Mouse (Mus musculus): ENCODE data around the gene Bicc1. TPM values are rescaled to one million over a fixed set of nuclear protein-coding genes. Genes with fewer than 3 reads are reported as not detected.
A peak's percentile ranks its signal among the peaks of the same experiment; 100 is the strongest.

The Bicc1 gene
- polyA plus RNA-seq, 1 experiment from 2014 or later = 5.2 TPM

- no peak for DNase-seq (ENCODE audit: low spot score)
- H3K36me3 ChIP-seq (replicated peaks) = no peaks in the 10 kb centered on the region
- H3K4me3 ChIP-seq = no peak overlapping the region
- H3K27me3 ChIP-seq (replicated peaks; ENCODE audit: low read depth, poor library complexity, severe bottlenecking) = no peaks in the 10 kb centered on the region
- no peak overlapping the region for H3K27ac ChIP-seq (replicated peaks)
- 90% methylated on average over 4 of the region's 4 CpGs for WGBS
- no peaks in the 10 kb centered on the region for H3K4me1 ChIP-seq
- H3K9me3 ChIP-seq = peaks cover 8% of the 10 kb centered on the region; the same call in 1 of the 2 replicates
Measured at GRCm38 (mm10) chr10:71181931-71182330, 22.4 kb upstream of the Bicc1 start.

- H3K36me3 ChIP-seq (replicated peaks) = no peaks in the 10 kb centered on the region
- H3K27me3 ChIP-seq (replicated peaks; ENCODE audit: low read depth, poor library complexity, severe bottlenecking) = no peaks in the 10 kb centered on the region
- WGBS = 83% methylated on average over 2 of the region's 2 CpGs
- H3K4me1 ChIP-seq = no peaks in the 10 kb centered on the region
- DNase-seq (ENCODE audit: low spot score) = no peak
- H3K27ac ChIP-seq (replicated peaks) = no peak overlapping the region
- peaks cover 8% of the 10 kb centered on the region; the same call in 1 of the 2 replicates for H3K9me3 ChIP-seq
- no peak overlapping the region for H3K4me3 ChIP-seq
Measured at GRCm38 (mm10) chr10:71181091-71181490, 21.6 kb upstream of the Bicc1 start.

GRCm38 (mm10) chr10:71180057-71180456 is 20.6 kb upstream of the Bicc1 start:
- WGBS = 65% methylated on average over 2 of the region's 2 CpGs
- Histone ChIP-seq H3K36me3 (replicated peaks) (no peaks in the 10 kb centered on the region), H3K4me3 (no peak overlapping the region), H3K9me3 (peaks cover 8% of the 10 kb centered on the region; the same call in 1 of the 2 replicates), H3K27me3 (replicated peaks; ENCODE audit: low read depth, poor library complexity, severe bottlenecking) (no peaks in the 10 kb centered on the region), H3K4me1 (no peaks in the 10 kb centered on the region), H3K27ac (replicated peaks) (no peak overlapping the region)
- DNase-seq (ENCODE audit: low spot score) = no peak

GRCm38 (mm10) chr10:71177201-71177600 is 17.7 kb upstream of the Bicc1 start:
- Histone ChIP-seq H3K27ac (replicated peaks) (no peak overlapping the region), H3K9me3 (peaks cover 8% of the 10 kb centered on the region; the same call in 1 of the 2 replicates), H3K4me1 (no peaks in the 10 kb centered on the region), H3K4me3 (no peak overlapping the region), H3K27me3 (replicated peaks; ENCODE audit: low read depth, poor library complexity, severe bottlenecking) (no peaks in the 10 kb centered on the region), H3K36me3 (replicated peaks) (no peaks in the 10 kb centered on the region)
- WGBS = 94% methylated on average over 7 of the region's 7 CpGs
- no peak for DNase-seq (ENCODE audit: low spot score)

- H3K27ac ChIP-seq (replicated peaks) = no peak overlapping the region
- no peaks in the 10 kb centered on the region for H3K36me3 ChIP-seq (replicated peaks)
- no peaks in the 10 kb centered on the region for H3K4me1 ChIP-seq
- H3K4me3 ChIP-seq = no peak overlapping the region
- H3K27me3 ChIP-seq (replicated peaks; ENCODE audit: low read depth, poor library complexity, severe bottlenecking) = no peaks in the 10 kb centered on the region
- peaks cover 8% of the 10 kb centered on the region; the same call in 1 of the 2 replicates for H3K9me3 ChIP-seq
- 75% methylated on average over 8 of the region's 8 CpGs for WGBS
- DNase-seq (ENCODE audit: low spot score) = no peak
Measured at GRCm38 (mm10) chr10:71176341-71176740, 16.8 kb upstream of the Bicc1 start.

GRCm38 (mm10) chr10:71175280-71175679 is 15.8 kb upstream of the Bicc1 start:
- peaks cover 3% of the 10 kb centered on the region; the same call in 1 of the 2 replicates for H3K9me3 ChIP-seq
- no peaks in the 10 kb centered on the region for H3K36me3 ChIP-seq (replicated peaks)
- no peak overlapping the region for H3K4me3 ChIP-seq
- H3K27me3 ChIP-seq (replicated peaks; ENCODE audit: low read depth, poor library complexity, severe bottlenecking) = no peaks in the 10 kb centered on the region
- 93% methylated on average over 15 of the region's 15 CpGs for WGBS
- DNase-seq (ENCODE audit: low spot score) = no peak
- H3K27ac ChIP-seq (replicated peaks) = no peak overlapping the region
- H3K4me1 ChIP-seq = no peaks in the 10 kb centered on the region

- Histone ChIP-seq H3K36me3 (replicated peaks) (no peaks in the 10 kb centered on the region), H3K9me3 (no peaks in the 10 kb centered on the region), H3K4me1 (no peaks in the 10 kb centered on the region), H3K27ac (replicated peaks) (no peak overlapping the region), H3K4me3 (no peak overlapping the region), H3K27me3 (replicated peaks; ENCODE audit: low read depth, poor library complexity, severe bottlenecking) (no peaks in the 10 kb centered on the region)
- 97% methylated on average over 1 of the region's 1 CpGs for WGBS
- no peak for DNase-seq (ENCODE audit: low spot score)
Measured at GRCm38 (mm10) chr10:71171414-71171813, 11.9 kb upstream of the Bicc1 start.

GRCm38 (mm10) chr10:71170771-71171170 is 11.3 kb upstream of the Bicc1 start:
- Histone ChIP-seq H3K4me1 (no peaks in the 10 kb centered on the region), H3K27ac (replicated peaks) (no peak overlapping the region), H3K9me3 (no peaks in the 10 kb centered on the region), H3K27me3 (replicated peaks; ENCODE audit: low read depth, poor library complexity, severe bottlenecking) (no peaks in the 10 kb centered on the region), H3K36me3 (replicated peaks) (no peaks in the 10 kb centered on the region), H3K4me3 (no peak overlapping the region)
- 91% methylated on average over 5 of the region's 5 CpGs for WGBS
- no peak for DNase-seq (ENCODE audit: low spot score)

- Histone ChIP-seq H3K9me3 (no peaks in the 10 kb centered on the region), H3K36me3 (replicated peaks) (no peaks in the 10 kb centered on the region), H3K4me1 (no peaks in the 10 kb centered on the region), H3K4me3 (no peak overlapping the region), H3K27me3 (replicated peaks; ENCODE audit: low read depth, poor library complexity, severe bottlenecking) (no peaks in the 10 kb centered on the region), H3K27ac (replicated peaks) (no peak overlapping the region)
- 90% methylated on average over 10 of the region's 10 CpGs for WGBS
- no peak for DNase-seq (ENCODE audit: low spot score)
Measured at GRCm38 (mm10) chr10:71169811-71170210, 10.3 kb upstream of the Bicc1 start.

- no peaks in the 10 kb centered on the region for H3K4me1 ChIP-seq
- 52% methylated on average over 4 of the region's 4 CpGs for WGBS
- no peak for DNase-seq (ENCODE audit: low spot score)
- no peaks in the 10 kb centered on the region for H3K9me3 ChIP-seq
- H3K4me3 ChIP-seq = no peak overlapping the region
- no peaks in the 10 kb centered on the region for H3K36me3 ChIP-seq (replicated peaks)
- H3K27ac ChIP-seq (replicated peaks) = no peak overlapping the region
- no peaks in the 10 kb centered on the region for H3K27me3 ChIP-seq (replicated peaks; ENCODE audit: low read depth, poor library complexity, severe bottlenecking)
Measured at GRCm38 (mm10) chr10:71169171-71169570, 9.7 kb upstream of the Bicc1 start.

- H3K4me1 ChIP-seq = peaks cover 10% of the 10 kb centered on the region
- DNase-seq (ENCODE audit: low spot score) = no peak
- no peak overlapping the region for H3K4me3 ChIP-seq
- H3K9me3 ChIP-seq = no peaks in the 10 kb centered on the region
- H3K27ac ChIP-seq (replicated peaks) = no peak overlapping the region
- peaks cover 52% of the 10 kb centered on the region for H3K27me3 ChIP-seq (replicated peaks; ENCODE audit: low read depth, poor library complexity, severe bottlenecking)
- H3K36me3 ChIP-seq (replicated peaks) = no peaks in the 10 kb centered on the region
- WGBS = 81% methylated on average over 12 of the region's 12 CpGs
Measured at GRCm38 (mm10) chr10:71160449-71160848, 949 bp upstream of the Bicc1 start.

- WGBS = under 1% methylated on average over 65 of the region's 65 CpGs
- Histone ChIP-seq H3K9me3 (no peaks in the 10 kb centered on the region), H3K27me3 (replicated peaks; ENCODE audit: low read depth, poor library complexity, severe bottlenecking) (peaks cover 52% of the 10 kb centered on the region), H3K4me1 (peaks cover 10% of the 10 kb centered on the region), H3K27ac (replicated peaks) (peak overlapping the region; percentile 85), H3K36me3 (replicated peaks) (no peaks in the 10 kb centered on the region), H3K4me3 (peak overlapping the region; percentile 80)
- peak; percentile 74 for DNase-seq (ENCODE audit: low spot score)
Measured at GRCm38 (mm10) chr10:71158940-71159675, 392 bp downstream of the Bicc1 start.

GRCm38 (mm10) chr10:71156569-71156968 is 2.9 kb downstream of the Bicc1 start:
- WGBS = 91% methylated on average over 5 of the region's 5 CpGs
- no peak for DNase-seq (ENCODE audit: low spot score)
- H3K9me3 ChIP-seq = no peaks in the 10 kb centered on the region
- H3K36me3 ChIP-seq (replicated peaks) = no peaks in the 10 kb centered on the region
- H3K4me1 ChIP-seq = peaks cover 10% of the 10 kb centered on the region
- no peak overlapping the region for H3K4me3 ChIP-seq
- H3K27ac ChIP-seq (replicated peaks) = no peak overlapping the region
- H3K27me3 ChIP-seq (replicated peaks; ENCODE audit: low read depth, poor library complexity, severe bottlenecking) = peaks cover 39% of the 10 kb centered on the region
